Mouse (Mus musculus) ES-E14 (cell line): ENCODE results near the gene Sipa1.

Source experiments
- CHD2 ChIP-seq: IDR thresholded peaks from 2 replicates; pipeline ENCODE4 v1.6.1; 2014; ENCODE audit warnings: mild to moderate bottlenecking, low read depth, low read length, inconsistent platforms
- HCFC1 ChIP-seq: IDR thresholded peaks from 2 replicates; pipeline ENCODE4 v1.6.1; 2012; ENCODE audit warnings: low read length, inconsistent platforms, borderline replicate concordance; ENCODE audit not compliant: insufficient read depth
- MAFK ChIP-seq: IDR thresholded peaks from 2 replicates; pipeline ENCODE4 v1.6.1; 2014; ENCODE audit warnings: mild to moderate bottlenecking, low read depth, low read length, inconsistent platforms; ENCODE audit not compliant: insufficient read depth
- ZC3H11A ChIP-seq: IDR thresholded peaks from 2 replicates; pipeline ENCODE4 v1.6.1; 2012; ENCODE audit warnings: low read depth, mild to moderate bottlenecking, inconsistent platforms, low read length, borderline replicate concordance
- ZNF384 ChIP-seq: IDR thresholded peaks from 2 replicates; pipeline ENCODE4 v1.6.1; 2012; ENCODE audit warnings: low read depth, low read length, inconsistent platforms

DNA sequence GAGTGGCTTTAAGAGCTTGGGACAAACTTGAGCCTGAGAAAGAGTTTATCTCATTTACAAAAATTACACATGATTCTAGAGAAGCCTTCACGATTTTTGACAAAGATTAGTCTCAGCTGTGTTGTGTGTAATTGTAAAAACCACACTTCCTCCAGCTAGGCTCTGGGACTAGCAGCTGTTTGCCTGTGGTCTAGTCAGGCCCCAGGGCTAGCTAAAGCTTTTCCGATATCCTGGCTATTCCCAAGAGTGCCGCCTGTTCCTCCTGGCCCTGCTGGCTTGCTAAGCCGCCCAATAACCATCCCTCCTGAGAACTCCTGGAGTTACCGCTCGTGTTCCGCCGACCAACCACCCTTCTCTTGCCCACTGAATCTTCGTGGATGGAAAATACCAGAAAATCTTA lies 31.4 kb downstream of the Sipa1 start:
- no peak for TF ChIP-seq ZNF384
- TF ChIP-seq ZC3H11A: no peak
- TF ChIP-seq MAFK: no peak
- TF ChIP-seq CHD2: no peak
- TF ChIP-seq HCFC1: no peak
